18 mouse cellular contexts compared by ENCODE assay signal in genomic region chr9:96868546-96868945, GRCm38 (mm10). TPM values are rescaled to one million over a fixed set of nuclear protein-coding genes. Genes with fewer than 3 reads are reported as not detected.
DNase-seq lines count a peak whose midpoint lies in the region; ATAC-seq lines count a peak whose summit lies in the region.
"Had no signal": no experiment of that assay in that cellular context is flagged by ENCODE, and none has a peak within 500 bp of the region (broad histone marks: within the 10 kb centered on the region; RNA-seq: fewer than 3 reads in every experiment).

No protein-coding gene starts in this region.

- peak; percentile 26 for DNase-seq in adrenal gland, postnatal 25 days
- DNase-seq in adrenal gland, postnatal 4 days (ENCODE audit: low spot score in 2 of 2), result no peak
- peak; percentile 42 for DNase-seq in ovary, adult 18-20 months (ENCODE audit: low spot score)
- no peak for DNase-seq in ovary, postnatal 36 days (ENCODE audit: low spot score)
- peak; percentile 57 for DNase-seq in NIH3T3 (ENCODE audit: low read depth)
- DNase-seq in T-cell, adult 2 months (ENCODE audit: low spot score), result no peak
- DNase-seq: cerebellum, adult 11-12 months; cerebellum, adult 9-10 months; cerebellum, postnatal 25 days; gastrocnemius, postnatal 36 days; heart, adult 18-20 months; heart, postnatal 10 days; heart, postnatal 4 days had no signal

- no peak for ATAC-seq in cerebellum, adult (ENCODE audit: insufficient number of reproducible peaks, low FRiP score, low TSS enrichment)
- ATAC-seq: forebrain, embryonic 15.5 days; hindbrain, embryonic 16.5 days; inflammation-experienced regulatory T-cells, adult 6 months; intestine, postnatal 0 days had no signal

RNA-seq across cellular contexts. Expression of gene Pxylp1, which starts 23.9 kb away (rescaled TPM):
- 7.8 and 13.1 TPM in 2 replicates for total RNA-seq in adrenal gland, postnatal 25 days (2021)
- total RNA-seq in adrenal gland, postnatal 4 days (2021), result 10 to 100 TPM; 17.1 to 20.7 TPM

Comparison
In these comparisons a context has a peak if more than half of its experiments do, and no peak if none do; other contexts are left out.
1. DNase-seq: peak in adrenal gland, postnatal 25 days (single experiment), ovary, adult 18-20 months (single experiment) and NIH3T3 (single experiment); none in adrenal gland, postnatal 4 days (0 of 2), ovary, postnatal 36 days (single experiment) and T-cell, adult 2 months (single experiment).